Mouse (Mus musculus) G1E (cell line): ENCODE measurements at regions not wholly inside any gene's neighbourhood (a gene's known extent, or its start where the extent isn't known, plus 50 kb on each side); places are given as distances from the start of the nearest gene placed in this dataset.

Source experiments
- CTCF ChIP-seq: IDR thresholded peaks from 2 replicates; pipeline ENCODE4 v1.5.1; 2012; ENCODE audit warnings: low read depth, low read length, inconsistent platforms, mixed read lengths
- GATA2 ChIP-seq: IDR thresholded peaks from 2 replicates; pipeline ENCODE4 v1.6.1; 2012; ENCODE audit warnings: low read depth, low read length, inconsistent platforms, borderline replicate concordance

- TF ChIP-seq CTCF: no peak
- no peak for TF ChIP-seq GATA2
Observed at GRCm38 (mm10) chr17:64193055-64193454, 138.7 kb downstream of the Pja2 start.
